Mouse (Mus musculus): Measurements from ENCODE around the gene Gm11236.

DNA sequence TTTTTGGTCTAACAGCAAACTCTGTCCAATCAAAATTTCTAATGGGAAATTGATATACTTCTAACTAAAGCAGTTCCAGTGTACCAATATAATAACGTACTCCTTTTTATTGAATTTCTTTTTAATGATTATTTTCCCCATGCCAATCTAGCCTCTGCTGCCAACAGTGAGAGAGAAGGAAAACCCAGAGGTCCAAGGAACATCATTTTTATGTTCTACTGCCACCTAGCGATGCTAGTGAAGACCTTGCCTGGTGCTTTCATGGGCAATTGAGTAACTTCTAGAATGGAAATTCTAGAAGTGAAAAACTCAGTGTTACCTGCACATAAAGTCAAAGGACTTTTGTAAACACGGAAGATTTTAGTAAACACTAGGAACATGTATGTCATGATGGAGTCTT lies 38.7 kb upstream of the Gm11236 start:
- peak; percentile 73; the same call in 1 of the 2 replicates for TF ChIP-seq CTCF (IDR thresholded peaks at IDR 0.05; ENCODE audit: borderline replicate concordance, extremely low read depth, insufficient read depth, insufficient read length)
- no peak for TF ChIP-seq POLR2A (IDR thresholded peaks at IDR 0.05; ENCODE audit: borderline replicate concordance, extremely low read depth, insufficient read depth, insufficient read length, poor library complexity, severe bottlenecking)

All from brain, embryonic 14.5 days (tissue).